Mouse (Mus musculus): ENCODE data around the gene Fahd2a.

Gene Fahd2a

GRCm38 (mm10) chr2:127430238-127430637 is 14.1 kb downstream of the Fahd2a start:
- DNase-seq, result peak in 1 of 2 experiments; percentile 41

- no peak for DNase-seq
Observed at GRCm38 (mm10) chr2:127424977-127425376, 19.4 kb downstream of the Fahd2a start, which contains the start of gene Gpat2. Gene Gpat2, plus strand, starts transcription at chr2:127425199.

- no peak for DNase-seq
Observed at GRCm38 (mm10) chr2:127418266-127418970, 25.9 kb downstream of the Fahd2a start.

- DNase-seq, result no peak
Observed at GRCm38 (mm10) chr2:127416706-127417105, 27.7 kb downstream of the Fahd2a start.

GRCm38 (mm10) chr2:127415806-127416205 is 28.6 kb downstream of the Fahd2a start:
- DNase-seq, result no peak

GRCm38 (mm10) chr2:127411126-127411525 is 33.2 kb downstream of the Fahd2a start:
- DNase-seq, result no peak

GRCm38 (mm10) chr2:127398738-127399137 is 45.6 kb downstream of the Fahd2a start:
- no peak for DNase-seq

GRCm38 (mm10) chr2:127394606-127395161 is 49.7 kb downstream of the Fahd2a start:
- no peak for DNase-seq

- DNase-seq, result no peak
Observed at GRCm38 (mm10) chr2:127391323-127391722, 53.0 kb downstream of the Fahd2a start.

GRCm38 (mm10) chr2:127390846-127391245 is 53.5 kb downstream of the Fahd2a start:
- no peak for DNase-seq

GRCm38 (mm10) chr2:127390352-127390751 is 54.0 kb downstream of the Fahd2a start:
- DNase-seq, result no peak

GRCm38 (mm10) chr2:127387521-127387920 is 56.8 kb downstream of the Fahd2a start:
- no peak for DNase-seq
